17 mouse cellular contexts compared by ENCODE assay signal in genomic region chr3:70216096-70216495, GRCm38 (mm10).
"Had no signal": no experiment of that assay in that cellular context is flagged by ENCODE, and none has a peak within 500 bp of the region (broad histone marks: within the 10 kb centered on the region; RNA-seq: fewer than 3 reads in every experiment).

No protein-coding gene starts in this region.

- H3K4me3 ChIP-seq: liver, embryonic 13.5 days; midbrain, embryonic 13.5 days; neural tube, embryonic 12.5 days; neural tube, embryonic 15.5 days had no signal

- H3K4me2 ChIP-seq: liver, embryonic 13.5 days; midbrain, embryonic 13.5 days; neural tube, embryonic 12.5 days; neural tube, embryonic 15.5 days had no signal

- ATAC-seq: midbrain, embryonic 13.5 days had no signal

- H3K9me3 ChIP-seq: liver, embryonic 13.5 days; midbrain, embryonic 13.5 days; neural tube, embryonic 12.5 days; neural tube, embryonic 15.5 days had no signal

- DNase-seq: kidney, adult 9 months; kidney, postnatal 14 days; kidney, postnatal 4 days; liver, embryonic 13.5 days; lung, adult 2 months; lung, postnatal 14 days; lung, postnatal 4 days; right cerebral cortex, adult 18-20 months; right cerebral cortex, postnatal 14 days; right cerebral cortex, postnatal 4 days; thymus, adult 2 months; thymus, postnatal 14 days; thymus, postnatal 4 days had no signal

- H3K36me3 ChIP-seq: liver, embryonic 13.5 days; midbrain, embryonic 13.5 days; neural tube, embryonic 12.5 days; neural tube, embryonic 15.5 days had no signal

- H3K4me1 ChIP-seq: liver, embryonic 13.5 days; midbrain, embryonic 13.5 days; neural tube, embryonic 12.5 days; neural tube, embryonic 15.5 days had no signal

- H3K27me3 ChIP-seq: liver, embryonic 13.5 days; midbrain, embryonic 13.5 days; neural tube, embryonic 12.5 days; neural tube, embryonic 15.5 days had no signal

- H3K9ac ChIP-seq: liver, embryonic 13.5 days; midbrain, embryonic 13.5 days; neural tube, embryonic 12.5 days; neural tube, embryonic 15.5 days had no signal

- H3K27ac ChIP-seq: liver, embryonic 13.5 days; midbrain, embryonic 13.5 days; neural tube, embryonic 12.5 days; neural tube, embryonic 15.5 days; stomach, postnatal 0 days had no signal
